ENCODE assay signal across 24 mouse cellular contexts in the genomic region with DNA sequence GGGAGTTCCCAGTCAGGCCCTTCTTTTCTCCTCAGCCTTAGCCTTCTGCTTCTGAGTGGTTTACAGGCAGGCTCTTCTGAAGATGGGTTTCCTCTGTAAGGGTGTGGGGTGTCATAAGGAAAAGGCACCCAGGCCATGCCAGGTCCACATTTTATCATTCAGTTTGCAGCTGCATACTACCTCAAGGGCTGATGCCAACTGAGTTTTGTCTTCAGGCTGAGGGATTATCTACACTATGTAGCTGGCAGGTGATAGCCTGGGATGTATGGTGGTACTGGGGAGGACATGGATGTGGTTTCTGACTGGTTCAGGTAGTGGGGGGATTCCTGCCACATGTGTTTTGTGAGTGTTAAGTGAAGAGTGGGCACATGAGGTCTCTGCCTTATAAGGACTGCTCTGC.
DNase-seq lines count a peak whose midpoint lies in the region; ATAC-seq and TF ChIP-seq lines count a peak whose summit lies in the region.
"Had no signal": no experiment of that assay in that cellular context is flagged by ENCODE, and none has a peak within 500 bp of the region (broad histone marks: within the 10 kb centered on the region; RNA-seq: fewer than 3 reads in every experiment).

No protein-coding gene starts in this region.

- H3K4me2 ChIP-seq in heart, embryonic 13.5 days = no peak overlapping the region
- H3K4me2 ChIP-seq in liver, embryonic 12.5 days = no peak overlapping the region
- no peak overlapping the region for H3K4me2 ChIP-seq in liver, embryonic 11.5 days
- H3K4me2 ChIP-seq in liver, embryonic 15.5 days = no peak overlapping the region
- H3K4me2 ChIP-seq: embryonic facial prominence, embryonic 12.5 days; embryonic facial prominence, embryonic 15.5 days; hindbrain, embryonic 13.5 days had no signal

- H3K9ac ChIP-seq in heart, embryonic 13.5 days = no peak overlapping the region
- no peak overlapping the region for H3K9ac ChIP-seq in heart, adult 2 months (ENCODE audit: low read depth, low read length)
- H3K9ac ChIP-seq in liver, embryonic 12.5 days = 0 out of 2 replicates have a peak overlapping the region, but pooled peaks have one; percentile 10
- H3K9ac ChIP-seq in liver, embryonic 11.5 days (ENCODE audit: low read depth, low read length) = no peak overlapping the region
- H3K9ac ChIP-seq in liver, embryonic 15.5 days = no peak overlapping the region
- H3K9ac ChIP-seq: embryonic facial prominence, embryonic 12.5 days; embryonic facial prominence, embryonic 15.5 days; hindbrain, embryonic 13.5 days had no signal

- no peaks in the 10 kb centered on the region for H3K9me3 ChIP-seq in heart, embryonic 13.5 days
- H3K9me3 ChIP-seq in liver, embryonic 12.5 days (replicated peaks) = no peaks in the 10 kb centered on the region
- H3K9me3 ChIP-seq in liver, embryonic 11.5 days (ENCODE audit: control insufficient read depth, low read length) = no peaks in the 10 kb centered on the region
- no peaks in the 10 kb centered on the region for H3K9me3 ChIP-seq in liver, embryonic 15.5 days (replicated peaks)
- H3K9me3 ChIP-seq: embryonic facial prominence, embryonic 12.5 days; embryonic facial prominence, embryonic 15.5 days; hindbrain, embryonic 10.5 days; hindbrain, embryonic 13.5 days had no signal

- peaks cover 28% of the 10 kb centered on the region for H3K4me1 ChIP-seq in heart, embryonic 13.5 days
- peaks cover 6% of the 10 kb centered on the region; the same call in 1 of the 2 replicates for H3K4me1 ChIP-seq in heart, adult 2 months (ENCODE audit: control insufficient read depth, insufficient read depth, low read length)
- peaks cover 77% of the 10 kb centered on the region for H3K4me1 ChIP-seq in liver, embryonic 12.5 days
- H3K4me1 ChIP-seq in liver, embryonic 11.5 days (replicated peaks; ENCODE audit: control insufficient read depth, insufficient read depth, low read length) = peaks cover 14% of the 10 kb centered on the region
- peaks cover 74% of the 10 kb centered on the region for H3K4me1 ChIP-seq in liver, embryonic 15.5 days (replicated peaks)
- H3K4me1 ChIP-seq: embryonic facial prominence, embryonic 12.5 days; embryonic facial prominence, embryonic 15.5 days had no signal

- ATAC-seq in heart, embryonic 13.5 days (ENCODE audit: extremely low read depth, insufficient number of reproducible peaks, low FRiP score, low TSS enrichment) = no peak
- no peak; the same call in 1 of the 2 replicates for ATAC-seq in liver, embryonic 12.5 days
- no peak for ATAC-seq in liver, embryonic 11.5 days (replicated peaks; ENCODE audit: low FRiP score)
- ATAC-seq in liver, embryonic 15.5 days (ENCODE audit: insufficient read depth) = no peak
- peak; percentile 57 for ATAC-seq in megakaryocyte progenitor cell, adult 5-6 weeks (replicated peaks; ENCODE audit: poor library complexity)
- no peak for ATAC-seq in frontal cortex, adult (ENCODE audit: low TSS enrichment)
- ATAC-seq: CD4-positive, CD25-positive, alpha-beta regulatory T cell, adult 4 months; forebrain, embryonic 14.5 days had no signal

- no peaks in the 10 kb centered on the region for H3K36me3 ChIP-seq in heart, embryonic 13.5 days
- H3K36me3 ChIP-seq in heart, adult 2 months (ENCODE audit: control insufficient read depth, insufficient read depth, low read length) = no peaks in the 10 kb centered on the region
- H3K36me3 ChIP-seq in liver, embryonic 12.5 days = no peaks in the 10 kb centered on the region
- H3K36me3 ChIP-seq in liver, embryonic 11.5 days (ENCODE audit: control insufficient read depth, insufficient read depth, low read length) = no peaks in the 10 kb centered on the region; the same call in 1 of the 2 replicates
- H3K36me3 ChIP-seq in liver, embryonic 15.5 days (replicated peaks) = no peaks in the 10 kb centered on the region
- H3K36me3 ChIP-seq: embryonic facial prominence, embryonic 12.5 days; embryonic facial prominence, embryonic 15.5 days; hindbrain, embryonic 10.5 days; hindbrain, embryonic 13.5 days had no signal

- TF ChIP-seq EP300 in heart, adult 2 months (IDR thresholded peaks at IDR 0.05; ENCODE audit: insufficient read depth, low read depth, low read length) = no peak

- H3K4me3 ChIP-seq in heart, embryonic 13.5 days = no peak overlapping the region
- H3K4me3 ChIP-seq in heart, adult 2 months = no peak overlapping the region
- H3K4me3 ChIP-seq in liver, embryonic 12.5 days = no peak overlapping the region
- H3K4me3 ChIP-seq in liver, embryonic 11.5 days (ENCODE audit: low read depth, low read length) = no peak overlapping the region
- H3K4me3 ChIP-seq in liver, embryonic 15.5 days (replicated peaks) = no peak overlapping the region
- H3K4me3 ChIP-seq: embryonic facial prominence, embryonic 12.5 days; embryonic facial prominence, embryonic 15.5 days; hindbrain, embryonic 10.5 days; hindbrain, embryonic 13.5 days had no signal

- TF ChIP-seq POLR2A in heart, adult 2 months (IDR thresholded peaks at IDR 0.05; ENCODE audit: insufficient read depth, low read depth, low read length) = no peak

- no peaks in the 10 kb centered on the region for H3K79me2 ChIP-seq in heart, adult 2 months (replicated peaks; ENCODE audit: control insufficient read depth, insufficient read depth, low read length)

- DNase-seq in heart, adult 2 months = no peak
- DNase-seq in liver, embryonic 11.5 days (ENCODE audit: low spot score) = no peak
- DNase-seq in layer of hippocampus, adult 18-20 months (ENCODE audit: low spot score in 2 of 2) = no peak
- DNase-seq: adrenal gland, adult 2 months; adrenal gland, postnatal 14 days; cerebellum, adult 11 months; cerebellum, adult 2 months; cerebellum, adult 9-11 months; cerebellum, postnatal 25 days; gastrocnemius, postnatal 10 days; gastrocnemius, postnatal 36 days; heart, postnatal 10 days; heart, postnatal 36 days had no signal

- intact Hi-C loops in heart, adult 2 months (cut with DNase I) = no loop called here

- H3K27me3 ChIP-seq in heart, embryonic 13.5 days (replicated peaks) = no peaks in the 10 kb centered on the region
- no peaks in the 10 kb centered on the region for H3K27me3 ChIP-seq in heart, adult 2 months (ENCODE audit: control insufficient read depth, insufficient read depth, low read length)
- no peaks in the 10 kb centered on the region for H3K27me3 ChIP-seq in liver, embryonic 12.5 days (replicated peaks)
- H3K27me3 ChIP-seq in liver, embryonic 11.5 days (replicated peaks; ENCODE audit: control insufficient read depth, insufficient read depth, low read length) = no peaks in the 10 kb centered on the region
- H3K27me3 ChIP-seq in liver, embryonic 15.5 days = no peaks in the 10 kb centered on the region
- H3K27me3 ChIP-seq: embryonic facial prominence, embryonic 12.5 days; embryonic facial prominence, embryonic 15.5 days; hindbrain, embryonic 13.5 days had no signal

- no peak for TF ChIP-seq CTCF in heart, adult 2 months (IDR thresholded peaks at IDR 0.05)

- peak overlapping the region; percentile 78 for H3K27ac ChIP-seq in heart, embryonic 13.5 days (replicated peaks)
- H3K27ac ChIP-seq in heart, adult 2 months = no peak overlapping the region
- peak overlapping the region; percentile 43; the same call in 1 of the 2 replicates for H3K27ac ChIP-seq in liver, embryonic 12.5 days
- H3K27ac ChIP-seq in liver, embryonic 11.5 days (ENCODE audit: low read depth, low read length) = no peak overlapping the region
- peak overlapping the region; percentile 63 for H3K27ac ChIP-seq in liver, embryonic 15.5 days (replicated peaks)
- H3K27ac ChIP-seq: embryonic facial prominence, embryonic 12.5 days; embryonic facial prominence, embryonic 15.5 days; hindbrain, embryonic 10.5 days; hindbrain, embryonic 13.5 days had no signal

Comparison
In these comparisons a context has a peak if more than half of its experiments do, and no peak if none do; other contexts are left out.
1. H3K27ac ChIP-seq: peak in heart, embryonic 13.5 days (single experiment), liver, embryonic 12.5 days (single experiment) and liver, embryonic 15.5 days (single experiment); none in heart, adult 2 months (single experiment) and liver, embryonic 11.5 days (single experiment).